Mouse (Mus musculus) mesoderm, embryonic 11.5 days (tissue): ENCODE measurements at regions not wholly inside any gene's neighbourhood (a gene's known extent, or its start where the extent isn't known, plus 50 kb on each side); places are given as distances from the start of the nearest gene placed in this dataset.
A peak's percentile ranks its signal among the peaks of the same experiment; 100 is the strongest.

ENCODE experiments used
- DNase-seq: peaks from one replicate; pipeline ENCODE4 v3.0.0-alpha.2; 2012; ENCODE audit warnings: low read depth, low spot score

- DNase-seq: peak; percentile 59
Measured at GRCm38 (mm10) chr4:66478601-66479217, 74.3 kb upstream of the Astn2 start.
